Mouse (Mus musculus): ENCODE data around the gene Cpne2. TPM values are rescaled to one million over a fixed set of nuclear protein-coding genes. Genes with fewer than 3 reads are reported as not detected.

Gene Cpne2
- 7.4 and 8.4 TPM in 2 replicates for polyA plus RNA-seq (2015; fragmentation: Nextera tagmentation; extraction: Ambion mirVana)

DNA sequence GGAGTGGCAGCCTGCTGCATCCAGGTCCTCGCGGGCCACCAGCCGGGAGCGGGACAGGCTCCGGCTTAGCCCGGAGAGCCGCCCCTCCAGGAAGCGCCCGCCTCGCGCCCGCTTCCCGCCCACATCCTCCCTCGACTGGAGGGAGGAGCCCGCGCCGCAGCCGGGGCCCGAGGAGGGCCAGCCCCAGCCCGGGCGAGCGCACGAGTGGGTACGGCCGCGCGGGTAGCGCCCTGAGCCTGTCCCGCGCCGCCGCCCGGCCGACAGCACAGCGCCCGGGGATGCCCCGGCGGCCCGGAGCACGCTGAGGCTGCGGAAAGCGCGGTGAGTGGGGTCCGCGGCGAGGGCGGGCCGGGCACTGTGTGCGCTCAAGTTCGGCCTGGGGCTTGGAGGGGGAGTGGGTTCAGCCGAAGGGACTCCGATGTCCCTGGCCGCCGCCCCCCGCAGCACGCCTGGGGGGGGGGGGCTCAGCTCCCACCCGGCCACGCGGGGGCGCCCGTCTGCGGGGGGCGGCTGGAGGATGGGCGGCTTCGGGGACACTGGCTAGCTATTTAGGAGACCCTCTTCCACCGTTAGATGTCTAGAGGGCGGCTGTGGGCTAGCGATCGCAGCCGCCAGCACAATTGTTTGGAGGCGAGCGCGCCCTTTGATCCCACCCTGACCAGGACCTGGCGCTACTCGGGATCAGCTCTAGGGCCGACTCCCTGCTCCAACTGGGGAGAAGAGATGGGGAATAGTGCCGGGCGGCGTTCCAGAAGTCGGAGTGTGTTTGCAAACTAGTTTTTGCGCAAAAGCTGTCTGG lies at the start of gene Cpne2:
Cpne2 (plus strand) TSS at position 118 of the 799 bp plus-strand sequence.
- Histone ChIP-seq H3K27me3 (replicated peaks) (peaks cover 15% of the 10 kb centered on the region), H3K4me1 (replicated peaks) (peaks cover 13% of the 10 kb centered on the region; the same call in 1 of the 2 replicates), H3K9me3 (no peaks in the 10 kb centered on the region), H3K27ac (no peak within 1 kb of the TSS), H3K36me3 (no peaks in the 10 kb centered on the region), H3K4me2 (replicated peaks) (peak within 1 kb of the TSS; percentile 94), H3K9ac (peak within 1 kb of the TSS; percentile 74), H3K4me3 (replicated peaks) (peak within 1 kb of the TSS; percentile 77)
- peak; percentile 88 for ATAC-seq
- under 1% methylated on average over 70 of the region's 81 CpGs for WGBS

DNA sequence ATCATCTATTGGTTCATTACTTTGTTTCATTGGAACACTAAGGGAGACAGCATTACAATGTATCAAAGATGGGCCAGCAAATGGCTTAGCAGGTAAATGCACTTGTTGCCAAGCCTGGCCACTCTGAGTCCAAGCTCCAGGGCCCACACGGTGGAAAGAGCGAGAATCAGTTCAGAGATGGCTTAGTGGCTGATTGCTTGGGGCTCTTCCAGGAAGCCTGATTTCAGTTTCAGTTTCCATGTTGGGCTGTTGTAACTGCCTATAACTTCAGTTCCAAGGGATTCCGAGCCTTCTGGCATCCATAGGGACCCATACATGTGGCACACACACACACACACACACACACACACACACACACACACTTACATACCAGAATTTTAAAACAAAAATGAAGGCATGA lies 47.5 kb upstream of the Cpne2 start:
- Histone ChIP-seq H3K4me3 (replicated peaks) (no peak overlapping the region), H3K9me3 (no peaks in the 10 kb centered on the region), H3K4me1 (replicated peaks) (no peaks in the 10 kb centered on the region), H3K9ac (no peak overlapping the region), H3K4me2 (replicated peaks) (no peak overlapping the region), H3K36me3 (no peaks in the 10 kb centered on the region), H3K27me3 (replicated peaks) (no peaks in the 10 kb centered on the region), H3K27ac (no peak overlapping the region)
- ATAC-seq: no peak
- 73% methylated on average over 3 of the region's 3 CpGs for WGBS

DNA sequence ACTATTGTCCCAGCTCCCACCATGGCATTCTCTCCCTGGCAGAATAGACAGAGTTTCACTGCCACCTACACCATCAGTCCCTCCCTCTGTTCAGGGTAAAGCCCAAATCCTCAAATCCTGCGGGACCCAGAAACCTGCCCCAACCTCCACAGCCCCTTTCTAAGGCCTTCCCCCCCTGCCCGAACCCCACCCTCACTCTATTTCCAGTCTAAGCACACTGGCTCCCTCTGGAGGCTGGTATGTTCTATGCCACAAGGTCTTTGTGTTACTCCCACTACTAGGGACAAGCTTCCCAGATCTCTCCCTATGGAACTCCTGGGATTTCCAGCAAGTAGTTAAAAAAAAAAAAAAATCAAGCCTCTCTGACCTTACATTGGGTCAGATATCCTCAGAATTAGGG lies 46.9 kb upstream of the Cpne2 start:
- H3K4me2 ChIP-seq (replicated peaks): no peak overlapping the region
- no peaks in the 10 kb centered on the region for H3K36me3 ChIP-seq
- H3K27me3 ChIP-seq (replicated peaks): no peaks in the 10 kb centered on the region
- no peak overlapping the region for H3K9ac ChIP-seq
- no peak overlapping the region for H3K4me3 ChIP-seq (replicated peaks)
- no peaks in the 10 kb centered on the region for H3K4me1 ChIP-seq (replicated peaks)
- no peak for ATAC-seq
- H3K27ac ChIP-seq: no peak overlapping the region
- H3K9me3 ChIP-seq: no peaks in the 10 kb centered on the region
- WGBS: 24% methylated on average over 2 of the region's 2 CpGs

DNA sequence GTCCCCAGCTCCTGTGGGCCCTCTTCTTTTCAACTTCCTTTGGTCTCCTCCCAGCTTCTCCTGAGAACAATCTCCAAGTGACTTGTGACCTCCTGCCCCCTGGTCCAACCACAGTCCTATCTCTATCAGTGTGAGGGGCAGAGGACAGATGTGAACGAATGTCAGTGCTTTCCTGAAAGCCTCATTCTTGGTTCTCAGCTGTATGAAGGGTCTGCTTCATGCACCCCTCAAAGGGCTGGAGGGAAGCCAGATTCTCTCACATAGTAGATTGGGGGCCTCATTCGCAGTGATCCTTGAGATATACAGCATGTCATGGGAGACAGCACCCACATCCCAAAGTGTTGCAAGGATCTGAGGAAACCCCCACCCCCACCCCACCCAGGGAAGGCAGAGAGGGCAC lies 44.8 kb upstream of the Cpne2 start:
- H3K9ac ChIP-seq: no peak overlapping the region
- ATAC-seq: no peak
- H3K4me2 ChIP-seq (replicated peaks): no peak overlapping the region
- no peaks in the 10 kb centered on the region for H3K27me3 ChIP-seq (replicated peaks)
- H3K4me3 ChIP-seq (replicated peaks): no peak overlapping the region
- WGBS: 55% methylated on average over 2 of the region's 2 CpGs
- H3K36me3 ChIP-seq: no peaks in the 10 kb centered on the region
- H3K9me3 ChIP-seq: no peaks in the 10 kb centered on the region
- 0 out of 2 replicates have a peak, but pooled peaks cover 3% of the 10 kb centered on the region for H3K4me1 ChIP-seq (replicated peaks)
- no peak overlapping the region for H3K27ac ChIP-seq

DNA sequence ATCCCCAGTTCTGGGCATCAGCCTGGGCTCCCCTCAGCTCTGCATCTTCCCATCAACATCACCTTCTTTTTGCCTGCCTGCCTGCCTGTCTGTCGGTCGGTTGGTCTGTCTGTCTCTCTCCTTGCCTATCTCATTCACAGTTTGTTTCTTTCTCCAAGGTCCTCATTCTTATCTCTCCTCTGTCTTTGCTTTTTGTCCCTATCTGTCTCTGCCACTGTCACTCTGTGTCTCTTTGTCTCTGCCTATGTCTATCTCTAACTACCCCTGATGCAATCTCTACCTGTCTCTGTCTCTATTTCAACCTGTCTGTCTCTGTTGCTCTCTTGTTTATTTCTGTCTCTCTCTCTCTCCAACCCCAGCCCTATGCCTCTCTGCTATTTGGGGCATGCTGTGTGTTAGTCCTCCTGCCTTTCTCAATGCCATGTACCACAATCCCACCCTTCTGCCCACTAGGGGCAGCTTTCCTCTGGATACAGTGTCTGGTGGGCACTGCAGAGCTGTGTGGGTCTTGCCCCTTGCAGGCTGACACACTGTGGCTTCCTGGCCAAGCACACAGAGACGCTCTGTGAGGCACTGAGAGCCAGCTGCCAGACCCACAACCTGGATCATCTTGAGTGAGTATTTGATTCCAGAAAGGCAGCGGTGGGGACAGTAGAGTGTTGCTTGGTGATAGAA lies 42.8 kb upstream of the Cpne2 start:
- Histone ChIP-seq H3K4me1 (replicated peaks) (0 out of 2 replicates have a peak, but pooled peaks cover 3% of the 10 kb centered on the region), H3K9ac (no peak overlapping the region), H3K27ac (no peak overlapping the region), H3K27me3 (replicated peaks) (no peaks in the 10 kb centered on the region), H3K9me3 (no peaks in the 10 kb centered on the region), H3K4me2 (replicated peaks) (no peak overlapping the region), H3K36me3 (no peaks in the 10 kb centered on the region), H3K4me3 (replicated peaks) (no peak overlapping the region)
- WGBS: 54% methylated on average over 4 of the region's 4 CpGs
- no peak for ATAC-seq

DNA sequence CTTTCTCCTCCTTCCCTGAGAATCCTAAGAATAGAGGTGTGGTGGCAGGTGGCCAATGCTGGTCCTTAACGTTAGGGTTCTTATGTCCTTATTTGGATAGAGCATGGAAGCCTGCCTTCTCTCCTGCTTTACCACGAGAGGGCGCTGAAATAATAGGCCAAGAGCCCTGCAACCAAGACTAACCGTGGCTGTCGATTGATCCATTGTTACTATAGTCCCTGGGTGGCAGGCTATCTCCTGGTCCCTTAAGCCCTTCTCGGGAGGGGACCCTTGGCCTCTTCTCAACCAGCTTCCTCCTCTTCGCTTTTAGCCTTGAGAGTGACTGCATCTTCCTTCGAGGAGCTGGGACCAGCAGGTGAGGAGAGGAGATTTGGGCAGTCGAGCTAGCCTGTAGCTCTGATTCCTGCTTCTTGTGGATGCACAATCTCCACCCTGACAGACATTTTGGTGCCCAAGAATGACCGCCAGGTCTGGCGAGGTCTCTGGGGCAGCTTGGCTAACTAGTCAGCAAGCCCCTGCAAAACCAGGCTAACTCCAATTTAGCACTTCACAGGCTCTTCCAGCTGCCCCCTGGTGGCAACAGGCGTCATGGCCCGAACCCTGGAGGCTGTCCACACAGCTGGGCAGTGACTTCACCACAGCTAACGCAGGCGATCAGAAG lies 40.6 kb upstream of the Cpne2 start:
- Histone ChIP-seq H3K9ac (no peak overlapping the region; the same call in 1 of the 2 replicates), H3K4me2 (replicated peaks) (peak overlapping the region; percentile 60), H3K27ac (no peak overlapping the region), H3K36me3 (no peaks in the 10 kb centered on the region), H3K9me3 (no peaks in the 10 kb centered on the region), H3K4me1 (replicated peaks) (0 out of 2 replicates have a peak, but pooled peaks cover 3% of the 10 kb centered on the region), H3K27me3 (replicated peaks) (no peaks in the 10 kb centered on the region), H3K4me3 (replicated peaks) (peak overlapping the region; percentile 22; the same call in 1 of the 2 replicates)
- ATAC-seq: peak; percentile 92
- WGBS: 5% methylated on average over 15 of the region's 15 CpGs

DNA sequence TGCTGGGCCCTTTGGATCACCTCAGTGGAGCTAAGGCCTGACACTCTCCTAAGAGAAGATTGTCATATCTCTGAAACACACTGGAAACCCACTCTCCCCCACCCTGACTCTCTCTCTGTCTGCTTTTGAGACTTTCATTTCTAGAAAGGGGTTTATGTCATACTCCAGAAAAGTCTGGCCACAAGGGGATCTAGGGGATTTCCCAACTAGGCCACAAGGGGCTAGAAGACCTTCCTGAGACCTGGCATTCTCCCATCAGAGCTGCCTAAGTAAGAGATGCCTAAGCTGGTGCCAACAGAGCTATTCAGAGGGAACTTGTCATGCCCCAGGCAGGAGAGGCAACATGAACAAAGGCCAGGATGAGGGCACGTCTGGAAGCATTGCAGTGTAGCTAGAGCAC lies 39.5 kb upstream of the Cpne2 start:
- H3K9ac ChIP-seq: no peak overlapping the region
- H3K4me3 ChIP-seq (replicated peaks): no peak overlapping the region
- H3K4me2 ChIP-seq (replicated peaks): no peak overlapping the region
- 38% methylated on average over 1 of the region's 1 CpGs for WGBS
- ATAC-seq: no peak
- no peaks in the 10 kb centered on the region for H3K36me3 ChIP-seq
- no peaks in the 10 kb centered on the region for H3K9me3 ChIP-seq
- no peak overlapping the region for H3K27ac ChIP-seq
- H3K4me1 ChIP-seq (replicated peaks): 0 out of 2 replicates have a peak, but pooled peaks cover 3% of the 10 kb centered on the region
- no peaks in the 10 kb centered on the region for H3K27me3 ChIP-seq (replicated peaks)

DNA sequence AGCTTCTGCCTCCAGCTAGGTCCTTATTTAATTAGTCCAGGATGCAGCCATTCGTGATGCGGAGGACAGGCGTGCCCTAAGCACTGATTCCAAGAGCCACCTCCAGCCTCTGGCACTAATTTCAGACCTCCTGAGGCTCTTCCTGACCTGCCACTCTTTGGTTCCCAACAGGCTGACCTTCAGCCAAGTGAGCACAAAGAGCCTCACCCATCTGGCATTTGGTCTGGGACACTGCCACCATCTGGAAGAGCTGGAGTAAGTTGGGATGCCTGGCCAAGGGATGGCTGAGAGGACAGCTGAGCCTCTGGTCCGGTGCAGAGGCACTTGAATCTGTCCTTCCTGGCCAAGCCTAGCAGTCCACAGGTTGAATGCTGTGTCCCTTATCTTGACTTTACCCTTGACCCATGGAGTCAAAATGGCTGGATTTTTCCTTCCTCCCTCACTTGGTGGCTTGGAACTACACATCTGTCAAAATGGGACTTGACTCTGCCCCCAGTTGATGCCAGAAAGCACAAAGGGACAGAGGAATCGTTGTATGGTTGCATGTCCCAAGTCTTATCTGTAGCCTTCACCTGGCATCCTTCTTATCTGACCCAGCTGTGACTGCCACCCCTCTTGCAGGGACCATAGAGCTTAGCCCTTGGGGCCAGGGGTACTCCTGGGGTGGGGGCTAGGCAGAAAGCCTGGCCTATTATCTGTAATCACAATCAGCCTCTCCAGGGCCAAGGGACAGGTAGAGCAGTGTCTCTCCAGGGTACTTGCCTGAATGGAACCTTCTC lies 17.2 kb upstream of the Cpne2 start:
- Histone ChIP-seq H3K36me3 (no peaks in the 10 kb centered on the region), H3K9ac (no peak overlapping the region), H3K4me2 (replicated peaks) (no peak overlapping the region), H3K4me1 (replicated peaks) (no peaks in the 10 kb centered on the region), H3K27ac (no peak overlapping the region), H3K4me3 (replicated peaks) (no peak overlapping the region), H3K9me3 (no peaks in the 10 kb centered on the region), H3K27me3 (replicated peaks) (0 out of 2 replicates have a peak, but pooled peaks cover 3% of the 10 kb centered on the region)
- 72% methylated on average over 5 of the region's 5 CpGs for WGBS
- ATAC-seq: no peak

DNA sequence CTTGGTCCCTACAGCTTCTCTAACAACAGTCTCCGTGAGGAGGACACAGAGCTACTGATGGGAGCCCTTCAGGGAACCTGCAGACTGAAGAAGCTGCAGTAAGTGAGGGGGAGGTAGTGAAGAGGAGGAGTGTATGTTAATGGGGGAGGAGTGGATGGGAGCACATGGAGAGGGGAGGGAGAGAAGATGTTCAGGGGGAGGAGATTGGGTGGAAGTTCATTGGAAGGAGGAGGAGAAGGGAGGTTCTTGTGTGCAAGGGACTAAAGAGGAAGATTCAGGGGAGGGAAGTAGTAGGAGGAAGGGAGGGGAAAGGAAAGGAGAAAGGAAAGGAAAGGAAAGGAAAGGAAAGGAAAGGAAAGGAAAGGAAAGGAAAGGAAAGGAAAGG lies 16.6 kb upstream of the Cpne2 start:
- H3K4me1 ChIP-seq (replicated peaks): no peaks in the 10 kb centered on the region
- no peak overlapping the region for H3K4me3 ChIP-seq (replicated peaks)
- H3K4me2 ChIP-seq (replicated peaks): no peak overlapping the region
- no peak overlapping the region for H3K9ac ChIP-seq
- ATAC-seq: no peak
- WGBS: 13% methylated on average over 1 of the region's 1 CpGs
- no peaks in the 10 kb centered on the region for H3K9me3 ChIP-seq
- no peak overlapping the region for H3K27ac ChIP-seq
- 0 out of 2 replicates have a peak, but pooled peaks cover 3% of the 10 kb centered on the region for H3K27me3 ChIP-seq (replicated peaks)
- H3K36me3 ChIP-seq: no peaks in the 10 kb centered on the region

DNA sequence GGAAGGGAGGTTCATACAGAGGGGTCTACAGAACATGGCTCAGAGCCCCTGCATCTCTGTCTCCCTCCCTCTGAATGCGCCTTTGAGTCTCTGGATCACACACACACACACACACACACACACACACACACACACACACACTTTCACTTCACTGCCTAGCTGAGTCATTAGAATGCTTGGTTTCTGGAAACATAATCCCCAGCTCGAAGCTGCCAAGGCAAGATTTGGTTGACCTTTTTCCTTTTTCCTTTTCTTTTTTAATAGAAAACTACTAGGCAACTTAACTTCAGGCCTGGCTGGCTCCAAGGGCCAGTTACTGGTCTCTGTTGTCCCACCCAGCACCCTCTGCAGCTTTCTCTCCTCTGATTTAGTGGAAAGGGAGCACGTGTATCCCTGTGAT lies 16.0 kb upstream of the Cpne2 start:
- 49% methylated on average over 2 of the region's 3 CpGs for WGBS
- Histone ChIP-seq H3K27ac (no peak overlapping the region), H3K36me3 (no peaks in the 10 kb centered on the region), H3K27me3 (replicated peaks) (0 out of 2 replicates have a peak, but pooled peaks cover 3% of the 10 kb centered on the region), H3K4me1 (replicated peaks) (no peaks in the 10 kb centered on the region), H3K9me3 (no peaks in the 10 kb centered on the region), H3K4me3 (replicated peaks) (no peak overlapping the region), H3K4me2 (replicated peaks) (no peak overlapping the region), H3K9ac (no peak overlapping the region)
- no peak for ATAC-seq

DNA sequence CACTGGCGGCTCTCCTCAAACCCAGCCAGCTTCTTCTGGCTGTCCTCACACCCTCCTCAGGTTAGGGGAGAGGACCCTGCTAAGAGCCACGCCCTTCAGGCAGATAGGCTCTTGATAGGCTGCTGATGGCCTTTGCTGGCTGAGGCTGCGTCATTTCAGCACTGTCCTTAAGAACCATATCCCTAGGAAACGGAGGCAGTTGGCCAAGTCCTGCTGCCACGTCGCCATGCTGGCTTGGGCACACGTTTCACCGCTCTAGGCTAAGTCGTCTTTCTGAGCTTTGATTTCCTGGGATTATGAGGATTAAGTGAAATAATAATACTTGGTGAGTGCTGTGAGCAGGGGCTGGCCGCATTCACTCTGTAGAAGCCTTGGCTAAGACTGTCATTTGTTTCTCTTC lies 14.5 kb upstream of the Cpne2 start:
- Histone ChIP-seq H3K4me3 (replicated peaks) (no peak overlapping the region), H3K36me3 (no peaks in the 10 kb centered on the region), H3K9ac (no peak overlapping the region), H3K4me2 (replicated peaks) (no peak overlapping the region), H3K9me3 (no peaks in the 10 kb centered on the region), H3K27me3 (replicated peaks) (0 out of 2 replicates have a peak, but pooled peaks cover 3% of the 10 kb centered on the region), H3K4me1 (replicated peaks) (no peaks in the 10 kb centered on the region), H3K27ac (no peak overlapping the region)
- ATAC-seq: no peak
- WGBS: 67% methylated on average over 10 of the region's 10 CpGs
